Mouse (Mus musculus): Measurements from ENCODE around the gene Scarb2. TPM values are rescaled to one million over a fixed set of nuclear protein-coding genes. Genes with fewer than 3 reads are reported as not detected.
A peak's percentile ranks its signal among the peaks of the same experiment; 100 is the strongest.

Gene Scarb2
- polyA plus RNA-seq, 1 experiment: 16.7 TPM

DNA sequence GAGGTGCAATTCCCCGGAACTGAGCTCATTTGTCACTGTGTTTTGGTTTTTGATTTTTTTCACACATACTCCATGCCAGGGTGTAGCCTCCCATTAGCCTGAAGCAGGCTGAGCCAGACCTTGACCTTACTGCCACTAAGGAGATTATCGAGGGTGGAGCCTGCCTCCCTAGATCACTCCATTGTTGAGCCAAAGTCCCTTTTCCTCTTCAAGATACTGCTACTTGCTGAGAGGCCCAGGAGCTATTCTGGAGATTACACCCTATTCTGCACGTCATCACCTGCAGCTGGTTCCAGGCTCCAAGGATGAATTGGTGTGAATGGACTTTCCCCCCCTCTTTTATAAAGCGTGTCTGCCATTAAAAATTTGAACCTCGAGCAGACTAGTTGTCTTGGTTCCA lies 5.4 kb upstream of the Scarb2 start:
- Histone ChIP-seq H3K4me3 (replicated peaks; ENCODE audit: control insufficient read depth, low read depth, low read length) (no peak overlapping the region), H3K27ac (ENCODE audit: control insufficient read depth, insufficient read depth, low read depth, low read length, poor library complexity) (no peak overlapping the region), H3K4me1 (ENCODE audit: control insufficient read depth, insufficient read depth, low read length) (peaks cover 6% of the 10 kb centered on the region)
- 87% methylated on average over 5 of the region's 5 CpGs for WGBS
- TF ChIP-seq POLR2A (IDR thresholded peaks at IDR 0.05; ENCODE audit: borderline replicate concordance, control insufficient read depth, low read depth, low read length) (no peak), CTCF (IDR thresholded peaks at IDR 0.05; ENCODE audit: control insufficient read depth, insufficient read depth, low read length) (no peak)

DNA sequence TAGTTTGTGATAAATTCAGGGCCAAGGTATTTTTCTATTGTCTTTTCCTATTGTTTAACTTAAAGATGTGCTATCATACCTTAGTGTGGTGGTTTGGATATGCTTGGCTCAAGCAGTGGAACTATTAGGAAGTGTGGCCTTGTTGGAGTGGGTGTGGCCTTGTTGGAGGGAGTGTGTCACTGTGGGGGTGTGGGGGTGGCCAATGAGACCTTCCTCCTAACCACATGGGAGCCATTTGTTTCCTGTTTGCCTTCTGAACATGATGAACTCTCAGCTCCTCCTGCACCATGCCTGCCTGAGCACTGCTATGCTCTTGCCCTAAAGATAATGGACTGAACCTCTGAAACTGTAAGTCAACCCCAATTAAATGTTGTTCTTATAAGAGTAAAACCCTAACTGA lies 4.6 kb upstream of the Scarb2 start:
- TF ChIP-seq CTCF (IDR thresholded peaks at IDR 0.05; ENCODE audit: control insufficient read depth, insufficient read depth, low read length): no peak
- TF ChIP-seq POLR2A (IDR thresholded peaks at IDR 0.05; ENCODE audit: borderline replicate concordance, control insufficient read depth, low read depth, low read length): no peak
- Histone ChIP-seq H3K4me1 (ENCODE audit: control insufficient read depth, insufficient read depth, low read length) (peaks cover 6% of the 10 kb centered on the region), H3K4me3 (replicated peaks; ENCODE audit: control insufficient read depth, low read depth, low read length) (no peak overlapping the region), H3K27ac (ENCODE audit: control insufficient read depth, insufficient read depth, low read depth, low read length, poor library complexity) (no peak overlapping the region)

DNA sequence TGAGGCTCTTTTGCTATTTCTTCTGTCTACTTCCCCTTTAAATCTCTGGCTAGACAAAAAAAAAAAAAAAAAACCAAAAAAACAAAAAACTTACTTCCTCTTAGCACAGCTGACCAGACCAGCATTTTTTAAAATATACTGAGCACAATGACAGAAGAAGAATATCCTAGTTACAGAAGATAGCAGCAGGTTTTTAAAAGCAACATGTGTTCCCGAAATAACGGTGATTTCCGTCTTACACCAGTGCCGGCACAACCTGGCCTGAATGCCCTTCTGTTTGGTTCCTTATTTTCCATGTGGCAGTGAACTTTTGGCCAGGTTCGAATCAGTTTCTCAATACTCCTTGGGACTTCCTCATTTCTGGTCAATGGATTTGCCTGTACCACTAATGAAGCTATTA lies 2.2 kb upstream of the Scarb2 start:
- WGBS: 4% methylated on average over 5 of the region's 5 CpGs
- no peak overlapping the region for H3K4me3 ChIP-seq (replicated peaks; ENCODE audit: control insufficient read depth, low read depth, low read length)
- TF ChIP-seq POLR2A (IDR thresholded peaks at IDR 0.05; ENCODE audit: borderline replicate concordance, control insufficient read depth, low read depth, low read length): no peak
- TF ChIP-seq CTCF (IDR thresholded peaks at IDR 0.05; ENCODE audit: control insufficient read depth, insufficient read depth, low read length): no peak
- peaks cover 8% of the 10 kb centered on the region for H3K4me1 ChIP-seq (ENCODE audit: control insufficient read depth, insufficient read depth, low read length)
- peak overlapping the region; percentile 7; the same call in 1 of the 2 replicates for H3K27ac ChIP-seq (ENCODE audit: control insufficient read depth, insufficient read depth, low read depth, low read length, poor library complexity)

DNA sequence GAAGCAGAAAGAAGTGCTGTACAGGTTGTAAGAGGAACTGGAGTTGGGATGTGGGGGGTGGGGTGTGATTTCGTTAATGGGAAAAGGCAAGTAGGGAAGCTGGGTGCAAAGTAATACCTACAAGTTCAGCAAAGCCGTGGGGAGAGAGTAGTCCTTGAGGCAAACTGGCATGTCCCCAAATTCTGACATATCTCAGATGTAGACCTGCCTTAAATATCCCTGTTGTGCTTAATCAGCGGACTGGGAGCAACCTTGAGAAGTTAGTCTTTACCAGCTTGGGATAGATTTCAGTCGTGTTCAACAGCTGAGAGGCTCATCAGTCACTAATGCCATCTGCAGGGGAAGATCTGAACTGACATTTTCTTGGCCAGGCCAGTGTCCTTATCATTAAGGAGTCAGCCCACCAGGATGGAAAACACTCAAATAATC lies 318 bp downstream of the Scarb2 start:
- WGBS: 17% methylated on average over 4 of the region's 4 CpGs
- Histone ChIP-seq H3K4me1 (ENCODE audit: control insufficient read depth, insufficient read depth, low read length) (peaks cover 7% of the 10 kb centered on the region), H3K4me3 (replicated peaks; ENCODE audit: control insufficient read depth, low read depth, low read length) (no peak overlapping the region), H3K27ac (ENCODE audit: control insufficient read depth, insufficient read depth, low read depth, low read length, poor library complexity) (peak overlapping the region; percentile 95; the same call in 1 of the 2 replicates)
- no peak for TF ChIP-seq POLR2A (IDR thresholded peaks at IDR 0.05; ENCODE audit: borderline replicate concordance, control insufficient read depth, low read depth, low read length)
- 0 out of 2 replicates have a peak, but pooled peaks have one; percentile 16 for TF ChIP-seq CTCF (IDR thresholded peaks at IDR 0.05; ENCODE audit: control insufficient read depth, insufficient read depth, low read length)

DNA sequence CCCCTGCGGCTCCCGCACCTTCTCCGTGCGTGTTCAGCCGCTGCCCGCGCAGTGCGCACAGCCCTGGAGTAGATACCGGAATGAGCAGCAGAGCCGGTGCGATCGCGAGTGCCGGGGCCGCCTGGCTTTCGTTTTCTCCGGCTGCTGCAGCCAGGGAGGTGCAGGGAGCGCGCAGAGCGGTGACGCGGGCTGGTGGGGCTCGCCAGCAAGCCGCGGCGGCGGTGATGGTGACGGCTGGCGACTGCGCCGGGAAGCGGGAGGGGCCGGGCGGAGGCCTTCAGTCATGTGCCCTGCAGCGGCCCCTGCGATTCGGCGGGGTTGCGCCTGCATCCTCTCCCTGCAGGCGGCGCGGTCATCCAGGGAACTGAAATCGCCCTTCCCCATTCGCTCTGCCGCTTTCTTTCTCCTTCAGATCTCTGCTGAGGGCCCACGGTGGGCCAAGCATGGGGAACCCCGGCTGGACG lies 1.2 kb downstream of the Scarb2 start:
- TF ChIP-seq POLR2A (IDR thresholded peaks at IDR 0.05; ENCODE audit: borderline replicate concordance, control insufficient read depth, low read depth, low read length): peak; percentile 61; the same call in 1 of the 2 replicates
- peak; percentile 54 for TF ChIP-seq CTCF (IDR thresholded peaks at IDR 0.05; ENCODE audit: control insufficient read depth, insufficient read depth, low read length)
- Histone ChIP-seq H3K4me1 (ENCODE audit: control insufficient read depth, insufficient read depth, low read length) (peaks cover 5% of the 10 kb centered on the region), H3K4me3 (replicated peaks; ENCODE audit: control insufficient read depth, low read depth, low read length) (peak overlapping the region; percentile 94), H3K27ac (ENCODE audit: control insufficient read depth, insufficient read depth, low read depth, low read length, poor library complexity) (peak overlapping the region; percentile 95)
- under 1% methylated on average over 48 of the region's 48 CpGs for WGBS

DNA sequence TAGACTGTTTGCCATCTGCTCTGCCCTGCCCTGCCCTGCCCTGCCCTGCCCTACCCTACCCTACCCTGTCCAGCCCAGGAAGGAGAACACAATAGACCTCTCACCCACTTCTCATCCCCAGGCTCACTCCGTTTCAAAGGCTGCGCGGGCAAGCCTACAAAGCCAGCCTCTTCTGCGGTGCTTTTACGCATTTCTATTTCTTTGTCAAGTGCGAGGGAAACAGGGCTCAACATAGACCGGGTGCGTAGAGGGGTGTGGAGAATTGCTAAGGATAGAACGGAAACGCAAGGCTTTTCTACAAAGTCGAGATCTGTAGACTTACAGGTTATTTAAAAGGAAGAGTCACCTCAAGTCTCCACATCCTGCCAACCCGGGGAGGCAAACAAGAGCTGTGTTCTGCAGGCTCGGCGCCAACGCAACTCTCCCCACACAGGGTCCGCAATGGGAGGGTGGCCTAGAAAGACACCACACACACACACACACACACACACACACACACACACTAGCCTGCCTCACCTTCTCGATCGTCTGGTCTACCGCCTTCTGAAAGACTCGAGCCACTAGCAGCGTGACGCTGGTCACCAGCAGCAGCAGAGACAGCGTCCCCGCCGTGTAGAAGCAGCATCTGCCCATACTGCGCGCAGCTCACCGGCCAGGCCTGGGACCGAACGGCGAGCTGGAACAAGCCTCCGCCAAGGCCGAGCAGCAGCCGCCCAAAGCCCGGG lies 1.8 kb downstream of the Scarb2 start:
- H3K4me3 ChIP-seq (replicated peaks; ENCODE audit: control insufficient read depth, low read depth, low read length): peak overlapping the region; percentile 94
- WGBS: under 1% methylated on average over 35 of the region's 35 CpGs
- peak overlapping the region; percentile 95 for H3K27ac ChIP-seq (ENCODE audit: control insufficient read depth, insufficient read depth, low read depth, low read length, poor library complexity)
- peaks cover 7% of the 10 kb centered on the region for H3K4me1 ChIP-seq (ENCODE audit: control insufficient read depth, insufficient read depth, low read length)
- TF ChIP-seq POLR2A (IDR thresholded peaks at IDR 0.05; ENCODE audit: borderline replicate concordance, control insufficient read depth, low read depth, low read length) (no peak), CTCF (IDR thresholded peaks at IDR 0.05; ENCODE audit: control insufficient read depth, insufficient read depth, low read length) (no peak)

DNA sequence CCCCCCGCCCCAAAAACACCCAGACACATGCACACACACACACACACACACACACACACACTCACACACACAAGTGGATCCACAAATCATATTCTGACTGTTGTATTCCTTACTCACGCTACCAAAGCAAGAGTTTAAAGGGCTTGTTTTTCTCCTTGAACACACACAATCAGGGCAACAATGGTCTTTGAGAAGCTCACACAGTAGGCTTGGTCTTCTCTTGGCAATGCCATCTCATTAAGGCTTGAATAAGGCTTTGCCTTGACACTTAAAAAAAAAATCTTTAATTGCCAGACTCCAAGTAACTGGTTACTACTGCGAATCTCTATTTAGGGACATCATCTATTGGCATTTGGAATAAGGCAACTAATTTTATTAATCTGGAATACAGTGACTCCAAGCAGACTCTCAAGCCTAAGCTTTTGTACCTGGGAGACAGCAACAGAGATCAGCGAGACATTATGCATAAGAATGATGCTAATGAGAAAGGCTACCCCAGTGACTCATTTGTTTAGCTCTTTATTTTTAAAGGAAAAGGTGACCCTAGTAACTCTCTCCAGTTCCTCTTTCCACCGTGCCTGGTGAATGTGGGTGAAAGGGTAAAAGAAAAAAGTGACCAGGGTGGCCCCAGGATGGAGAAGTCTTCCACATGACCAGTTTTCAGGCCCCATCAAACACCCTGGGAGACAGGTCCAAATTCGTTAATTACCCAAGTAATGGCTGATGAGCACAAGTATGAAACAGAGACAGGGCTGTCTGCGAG lies 2.6 kb downstream of the Scarb2 start:
- H3K27ac ChIP-seq (ENCODE audit: control insufficient read depth, insufficient read depth, low read depth, low read length, poor library complexity): peak overlapping the region; percentile 95; the same call in 1 of the 2 replicates
- 30% methylated on average over 7 of the region's 7 CpGs for WGBS
- no peak for TF ChIP-seq POLR2A (IDR thresholded peaks at IDR 0.05; ENCODE audit: borderline replicate concordance, control insufficient read depth, low read depth, low read length)
- no peak for TF ChIP-seq CTCF (IDR thresholded peaks at IDR 0.05; ENCODE audit: control insufficient read depth, insufficient read depth, low read length)

DNA sequence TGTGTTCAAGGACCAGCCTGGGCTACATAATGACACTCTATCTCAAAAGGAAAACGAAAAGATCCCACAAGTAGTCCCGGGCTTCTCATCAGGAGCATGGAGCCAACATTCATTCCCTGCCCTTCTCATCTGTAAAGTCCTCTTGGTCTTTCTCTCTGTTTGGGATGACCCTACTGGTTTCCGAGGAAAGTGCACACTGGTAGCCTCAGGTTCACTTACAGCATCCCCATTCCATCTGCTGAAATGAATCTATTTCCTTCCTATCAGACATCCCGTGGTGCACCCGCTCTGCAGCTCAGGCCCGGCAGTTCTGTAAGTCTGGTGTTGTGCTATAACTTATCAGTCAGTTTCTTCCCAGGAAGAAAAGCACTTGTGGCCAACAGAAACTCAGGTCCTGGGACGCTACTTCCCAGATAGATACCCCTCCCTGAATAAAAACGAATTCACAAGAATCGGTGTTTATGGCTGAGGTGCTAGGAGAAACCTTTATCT lies 3.2 kb downstream of the Scarb2 start:
- no peak overlapping the region for H3K27ac ChIP-seq (ENCODE audit: control insufficient read depth, insufficient read depth, low read depth, low read length, poor library complexity)
- TF ChIP-seq CTCF (IDR thresholded peaks at IDR 0.05; ENCODE audit: control insufficient read depth, insufficient read depth, low read length): no peak
- TF ChIP-seq POLR2A (IDR thresholded peaks at IDR 0.05; ENCODE audit: borderline replicate concordance, control insufficient read depth, low read depth, low read length): no peak
- H3K4me1 ChIP-seq (ENCODE audit: control insufficient read depth, insufficient read depth, low read length): peaks cover 5% of the 10 kb centered on the region
- H3K4me3 ChIP-seq (replicated peaks; ENCODE audit: control insufficient read depth, low read depth, low read length): no peak overlapping the region
- WGBS: 47% methylated on average over 9 of the region's 9 CpGs

More for the DNA sequence above, 2.6 kb downstream of the Scarb2 start:
- peak overlapping the region; percentile 94 for H3K4me3 ChIP-seq (replicated peaks; ENCODE audit: control insufficient read depth, low read depth, low read length)
- peaks cover 6% of the 10 kb centered on the region for H3K4me1 ChIP-seq (ENCODE audit: control insufficient read depth, insufficient read depth, low read length)
